Mouse (Mus musculus): Measurements from ENCODE around the gene Lhfpl5. TPM values are rescaled to one million over a fixed set of nuclear protein-coding genes. Genes with fewer than 3 reads are reported as not detected.

Gene Lhfpl5
- total RNA-seq, 2 experiments from 2014 or later, result 3.6 to 4.0 TPM

DNA sequence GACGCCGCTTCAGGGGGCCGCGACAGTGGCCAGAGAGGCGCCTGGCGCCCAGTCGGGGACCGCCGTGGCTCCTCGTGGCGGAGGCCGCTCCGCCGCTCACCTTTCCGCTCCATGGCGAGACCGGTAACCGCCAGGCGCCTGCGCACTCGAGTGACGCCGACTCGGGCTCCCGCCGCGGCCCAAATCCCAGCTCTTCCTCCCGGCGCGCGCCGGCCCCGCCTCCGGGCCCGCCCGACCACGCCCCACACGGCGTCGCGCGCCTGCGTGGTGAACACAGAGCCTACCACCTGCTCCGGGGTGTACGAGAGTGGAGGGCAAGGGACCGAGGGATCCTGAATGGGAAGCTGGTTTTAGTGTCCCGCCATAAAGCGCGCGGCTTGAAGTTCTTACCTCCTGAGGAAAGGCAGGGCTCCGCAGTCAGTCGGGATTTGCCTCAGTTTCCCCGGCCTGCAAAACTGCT lies 46.9 kb downstream of the Lhfpl5 start, which contains the start of gene Srpk1:
Srpk1 (minus strand) TSS at position 410 of the 460 bp plus-strand sequence.
- DNase-seq (ENCODE audit: extremely low spot score in 1 of 2, low spot score in 1 of 2), result peak; percentile 83 to 88

DNA sequence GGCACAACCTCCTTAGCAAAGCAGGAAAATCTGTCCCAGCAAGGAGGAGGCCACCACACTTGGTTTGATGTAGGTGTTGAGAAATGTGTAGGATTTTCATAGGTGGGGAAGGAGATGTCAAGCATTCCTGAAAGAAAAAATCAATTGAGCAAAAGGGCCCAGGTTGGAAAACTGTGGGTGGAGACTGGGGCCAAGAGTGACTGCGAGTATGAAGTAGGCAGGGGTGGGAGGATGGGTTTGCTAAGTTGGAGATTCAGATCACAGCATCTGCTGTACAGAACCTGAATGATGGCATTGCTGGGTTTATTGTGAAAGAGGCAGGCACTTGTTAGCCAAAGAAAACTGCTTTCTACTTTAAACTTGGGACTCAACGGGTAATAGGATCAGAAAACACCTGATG lies 49.4 kb downstream of the Lhfpl5 start:
- no peak for DNase-seq (ENCODE audit: extremely low spot score in 1 of 2, low spot score in 1 of 2)

DNA sequence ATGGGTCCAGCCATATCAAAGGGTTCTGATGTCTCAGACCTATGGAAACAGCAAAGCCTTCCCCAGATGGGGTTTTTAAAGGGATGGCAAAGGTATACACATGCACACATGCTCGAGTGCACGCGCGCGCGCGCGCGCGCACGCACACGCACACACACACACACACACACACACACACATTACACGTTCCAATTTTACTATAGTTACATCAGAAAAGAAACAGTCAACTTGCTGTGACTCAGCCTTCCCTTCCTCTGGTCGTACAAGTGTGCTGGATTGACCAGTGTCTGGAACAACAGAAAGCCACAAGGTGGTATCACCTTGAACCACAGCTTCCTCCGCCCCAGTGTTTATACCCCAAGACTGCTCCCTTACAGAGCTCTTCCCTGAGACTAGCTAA lies 49.9 kb downstream of the Lhfpl5 start:
- no peak for DNase-seq (ENCODE audit: extremely low spot score in 1 of 2, low spot score in 1 of 2)

DNA sequence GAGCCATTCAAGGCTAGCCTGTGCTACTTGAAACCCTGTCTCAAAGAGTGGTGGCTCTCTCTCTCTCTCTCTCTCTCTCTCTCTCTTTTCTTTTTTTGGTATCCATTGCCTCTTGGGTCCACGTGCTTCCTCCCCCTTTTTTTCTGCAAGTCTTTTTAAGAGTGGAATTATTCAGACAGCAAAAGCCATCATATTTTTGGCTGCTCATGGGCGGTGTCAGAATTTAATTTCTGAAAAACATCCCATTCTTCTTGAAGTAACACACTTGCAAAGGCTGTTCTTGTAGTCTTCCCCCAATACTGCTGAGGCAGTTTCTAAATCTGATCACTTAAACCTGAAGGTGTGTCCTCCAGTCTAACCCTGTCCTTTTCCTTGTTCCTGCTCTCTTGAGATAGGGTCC lies 51.5 kb downstream of the Lhfpl5 start:
- DNase-seq (ENCODE audit: extremely low spot score in 1 of 2, low spot score in 1 of 2), result no peak

DNA sequence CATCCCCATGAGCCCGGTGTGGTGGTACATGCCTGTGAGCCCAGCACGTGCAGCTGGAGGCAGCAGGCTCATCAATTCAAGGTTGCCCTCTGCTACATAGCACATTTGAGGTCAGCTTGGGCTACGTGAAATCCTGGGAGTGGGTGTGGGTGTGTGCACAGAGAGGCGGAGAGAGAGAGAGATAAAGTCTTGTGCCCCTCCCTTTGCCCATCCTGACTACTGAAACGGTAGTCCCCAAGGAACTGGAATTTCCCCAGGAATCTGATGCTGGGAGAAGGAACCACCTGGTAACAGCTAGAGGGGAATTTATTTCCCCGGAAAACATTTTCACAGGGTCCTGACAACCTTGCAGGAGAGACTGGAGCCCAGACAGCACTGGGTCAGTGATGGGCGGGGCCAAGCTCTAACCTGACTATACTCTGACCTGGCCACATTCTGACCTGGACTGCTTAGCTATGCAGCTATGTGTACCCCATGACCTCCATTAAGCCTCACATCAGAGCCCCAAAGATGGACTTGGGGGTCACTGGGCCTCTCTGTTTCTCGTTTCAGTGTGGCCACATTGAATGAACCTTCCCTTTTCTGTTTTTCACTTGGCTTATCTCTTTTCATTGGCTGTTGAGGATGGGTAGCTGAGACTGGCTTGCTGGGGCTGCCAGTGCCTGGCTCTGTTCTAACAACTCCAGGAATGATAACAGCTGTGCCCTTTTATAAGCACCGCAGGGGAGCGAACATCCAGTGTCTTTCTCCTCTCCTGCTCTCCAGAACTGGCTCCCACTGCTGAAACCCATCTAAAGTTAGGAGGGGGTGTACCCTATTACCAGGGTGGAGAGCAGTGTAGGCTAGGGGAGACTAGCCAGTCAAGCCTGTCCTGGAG lies 53.0 kb downstream of the Lhfpl5 start:
- DNase-seq (ENCODE audit: extremely low spot score in 1 of 2, low spot score in 1 of 2), result no peak

DNA sequence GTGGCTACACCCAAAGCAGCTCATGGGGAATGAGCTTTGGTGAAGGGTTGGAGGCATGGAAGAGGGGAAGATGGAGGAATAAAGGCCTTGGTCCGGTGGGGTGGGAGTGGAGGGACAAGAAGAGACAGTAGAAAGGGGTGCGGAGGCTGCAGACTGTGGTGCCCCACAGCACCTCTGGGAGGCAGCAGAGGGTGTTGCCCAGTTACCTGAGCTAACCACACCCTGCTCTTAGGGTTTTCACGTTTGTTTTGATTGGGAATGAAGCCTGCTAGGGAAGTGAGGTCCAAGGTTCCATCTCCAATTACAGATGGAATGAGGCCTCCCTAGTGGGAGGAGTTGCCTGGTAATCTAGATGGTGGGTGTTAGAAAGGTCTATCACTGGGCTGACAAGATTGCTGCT lies 53.7 kb downstream of the Lhfpl5 start:
- no peak for DNase-seq (ENCODE audit: extremely low spot score in 1 of 2, low spot score in 1 of 2)

Small RNAs within 50 kb of the gene (microRNA-seq; reads per million reads assigned to microRNA genes)
- gene Gm25195 (0 reads per million in 2 experiments), gene Mir6969 (0 reads per million in 2 experiments)

Other genes with a start within 250 kb of the Lhfpl5 start
- 100 to 1,000 TPM; 353 to 376 TPM for gene Rpl10a, start 247.2 kb upstream of the Lhfpl5 start, total RNA-seq (2021)
- gene Tead3, start 224.8 kb upstream of the Lhfpl5 start, total RNA-seq (2021), result 1 to 10 TPM; 2.2 to 4.0 TPM
- gene Tulp1, start 210.4 kb upstream of the Lhfpl5 start, total RNA-seq (2021), result not detected
- 10 to 100 TPM; 62.5 to 85.0 TPM for gene Fkbp5, start 58.1 kb upstream of the Lhfpl5 start, total RNA-seq (2021)
- not detected for gene Armc12, start 44.8 kb upstream of the Lhfpl5 start, total RNA-seq (2021)
- gene Clpsl2, start 26.2 kb upstream of the Lhfpl5 start, total RNA-seq (2021), result not detected
- gene Clps, start 14.9 kb upstream of the Lhfpl5 start, total RNA-seq (2021), result not detected
- gene Srpk1, start 47.1 kb downstream of the Lhfpl5 start, total RNA-seq (2021), result 10 to 100 TPM; 74.0 to 88.7 TPM
- 10 to 100 TPM in 1 of 2 experiments, 1 to 10 TPM in 1; 6.0 to 10.8 TPM for gene Slc26a8, start 114.6 kb downstream of the Lhfpl5 start, total RNA-seq (2021)
- gene Mapk14, start 115.7 kb downstream of the Lhfpl5 start, total RNA-seq (2021), result 10 to 100 TPM; 69.7 to 82.2 TPM
- 1 to 10 TPM; 1.6 to 1.7 TPM for gene AC170998.1, start 150.4 kb downstream of the Lhfpl5 start, total RNA-seq (2021)
- gene Mapk13, start 193.7 kb downstream of the Lhfpl5 start, total RNA-seq (2021), result 1 to 10 TPM in 1 of 2 experiments, under 1 TPM in 1; 0.45 to 1.3 TPM
- gene Brpf3, start 225.4 kb downstream of the Lhfpl5 start, total RNA-seq (2021), result 10 to 100 TPM; 36.2 to 50.0 TPM

Data from layer of hippocampus, postnatal 25 days (tissue).